Mouse (Mus musculus) stomach, postnatal 0 days (tissue): ENCODE results near the gene Gm11127. TPM values are rescaled to one million over a fixed set of nuclear protein-coding genes. Genes with fewer than 3 reads are reported as not detected.

Source experiments
- ATAC-seq: fragments of 200-750 bp; cut with Nextera tagmentation; 2 replicates; pipeline ENCODE4 v1.8.0; 2017; ENCODE audit not compliant: low FRiP score, low TSS enrichment
- DNase-seq: peaks from one replicate; pipeline ENCODE4 v3.0.0-alpha.2; 2016; ENCODE audit warnings: low spot score
- H3K27ac ChIP-seq: fragments of 300-500 bp; sonication (generic); replicated peaks from 2 replicates; pipeline ENCODE4 v1.5.1; 2014; ENCODE audit warnings: mild to moderate bottlenecking, control low read depth
- H3K27me3 ChIP-seq: fragments of 300-500 bp; sonication (generic); 2 replicates; pipeline ENCODE4 v1.6.1; 2014; ENCODE audit warnings: low read length; ENCODE audit not compliant: control insufficient read depth, insufficient read depth
- H3K36me3 ChIP-seq: fragments of 300-500 bp; sonication (generic); 2 replicates; pipeline ENCODE4 v1.6.1; 2014; ENCODE audit warnings: low read length, mixed read lengths; ENCODE audit not compliant: control insufficient read depth, insufficient read depth
- H3K4me1 ChIP-seq: fragments of 300-500 bp; sonication (generic); replicated peaks from 2 replicates; pipeline ENCODE4 v1.6.1; 2014; ENCODE audit warnings: antibody characterized with exemption; ENCODE audit not compliant: control insufficient read depth, insufficient read depth
- H3K4me2 ChIP-seq: fragments of 300-500 bp; sonication (generic); replicated peaks from 2 replicates; pipeline ENCODE4 v1.6.1; 2014; ENCODE audit warnings: low read depth, mild to moderate bottlenecking, control low read depth, moderate library complexity
- H3K4me3 ChIP-seq: fragments of 300-500 bp; sonication (generic); 2 replicates; pipeline ENCODE4 v1.5.1; 2014; ENCODE audit warnings: low read depth, low read length, control low read depth
- H3K9ac ChIP-seq: fragments of 300-500 bp; sonication (generic); 2 replicates; pipeline ENCODE4 v1.6.1; 2014; ENCODE audit warnings: mild to moderate bottlenecking, low read length, control low read depth, mixed read lengths
- H3K9me3 ChIP-seq: fragments of 300-500 bp; sonication (generic); 2 replicates; pipeline ENCODE4 v1.6.1; 2016; ENCODE audit warnings: low read length; ENCODE audit not compliant: control insufficient read depth
- CTCF ChIP-seq: IDR thresholded peaks from 2 replicates; pipeline ENCODE4 v1.5.1; 2016; ENCODE audit warnings: antibody characterized with exemption, low read depth, mild to moderate bottlenecking, moderate library complexity
- EP300 ChIP-seq: optimal IDR thresholded peaks from 2 replicates; pipeline ENCODE3; 2016; ENCODE audit warnings: antibody characterized with exemption
- WGBS: fragments of 180-500 bp; shearing (Covaris S2); extraction: QIAGEN DNeasy Blood & Tissue Kit; methylation state at CpG from one replicate; pipeline ENCODE4 v1.1.7; 2014; 5-methylcytosine and 5-hydroxymethylcytosine counted together
- polyA plus RNA-seq: library from polyadenylated mRNA; unstranded; fragments of >200 nt; fragmentation: Nextera tagmentation; extraction: Ambion mirVana; gene quantifications from 2 replicates; pipeline ENCODE4 v1.2.1, GENCODE M21; 2015

Gene Gm11127
- polyA plus RNA-seq, 1 experiment from 2014 or later = 0.08 TPM

DNA sequence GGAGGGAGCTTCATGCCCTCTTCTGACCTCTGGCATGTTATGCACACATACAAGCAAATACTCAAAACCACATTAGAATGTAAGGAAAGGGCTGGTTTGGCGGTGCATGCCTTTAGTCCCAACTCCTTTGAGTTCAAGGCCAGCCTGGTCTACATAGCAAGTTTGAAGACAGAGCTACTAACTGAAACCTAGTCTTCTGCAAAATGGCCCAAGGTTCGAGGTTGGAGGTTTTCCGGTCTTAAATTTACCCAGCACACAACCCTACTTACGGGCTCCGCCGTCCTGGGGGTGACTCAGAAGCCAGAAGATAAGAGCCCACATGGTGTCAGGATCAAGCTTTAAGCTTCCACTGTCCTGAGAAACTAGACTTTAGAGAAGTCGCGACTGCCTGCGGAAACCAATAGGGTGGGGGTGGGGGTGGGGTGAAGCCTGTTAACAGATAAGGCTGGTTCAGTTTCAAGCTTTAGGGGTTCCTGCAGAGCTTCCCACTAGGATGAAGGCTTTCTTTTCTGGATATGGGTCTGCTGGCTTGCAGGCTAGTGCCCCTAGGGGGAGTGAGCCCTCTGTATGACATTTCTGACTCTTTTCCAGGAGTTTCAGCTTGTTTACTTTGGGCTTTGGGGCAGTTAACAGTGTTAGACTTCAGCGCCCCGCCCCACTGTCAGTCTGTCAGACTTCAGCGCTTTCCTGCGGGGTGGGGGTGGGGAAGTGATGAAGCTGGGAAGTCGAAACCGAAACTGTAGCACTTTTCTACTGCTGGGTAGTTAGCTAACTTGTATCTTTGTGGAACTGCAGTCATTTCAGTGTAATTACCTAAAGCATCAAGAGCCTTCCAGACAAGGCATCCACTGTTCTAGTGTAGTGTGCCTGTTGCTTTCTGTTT, 37.7 kb downstream of the Gm11127 start, which contains the start of gene H2-T24:
Gene H2-T24 (minus strand): TSS at position 370 of the 883 bp plus-strand sequence.
- no peak within 1 kb of the TSS; the same call in 1 of the 2 replicates for H3K4me3 ChIP-seq
- ATAC-seq = peak; percentile 72
- H3K36me3 ChIP-seq = no peaks in the 10 kb centered on the region
- 29% methylated on average over 15 of the region's 15 CpGs for WGBS
- H3K27me3 ChIP-seq = no peaks in the 10 kb centered on the region
- DNase-seq = peak; percentile 60
- H3K9ac ChIP-seq = no peak within 1 kb of the TSS
- no peaks in the 10 kb centered on the region for H3K9me3 ChIP-seq
- TF ChIP-seq CTCF (peak; percentile 50), EP300 (no peak)
- peak within 1 kb of the TSS; percentile 38 for H3K4me2 ChIP-seq
- no peaks in the 10 kb centered on the region for H3K4me1 ChIP-seq
- peak within 1 kb of the TSS; percentile 9 for H3K27ac ChIP-seq

DNA sequence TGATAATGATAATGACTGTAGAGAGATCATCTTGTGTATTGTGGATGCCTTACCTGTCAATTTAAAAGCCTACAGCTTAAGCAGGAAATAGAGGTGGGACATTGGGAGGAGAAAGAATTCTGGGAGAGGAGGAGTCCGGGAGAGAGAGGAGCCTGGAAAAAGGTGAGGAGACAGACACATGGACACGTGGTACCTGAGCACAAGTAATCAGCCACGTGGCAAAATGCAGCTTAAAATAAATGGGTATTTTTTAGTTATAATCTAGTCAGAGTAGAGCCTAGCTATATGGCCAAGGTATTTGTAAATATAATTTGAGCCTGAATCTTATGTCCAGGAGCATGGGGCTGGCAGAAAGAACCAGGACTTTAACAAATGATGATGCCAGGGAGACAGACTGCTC, 38.7 kb downstream of the Gm11127 start:
- ATAC-seq = no peak
- no peak for DNase-seq
- Histone ChIP-seq H3K9ac (no peak overlapping the region), H3K4me1 (no peaks in the 10 kb centered on the region), H3K4me3 (no peak overlapping the region), H3K36me3 (peaks cover 2% of the 10 kb centered on the region; the same call in 1 of the 2 replicates), H3K9me3 (no peaks in the 10 kb centered on the region), H3K4me2 (no peak overlapping the region), H3K27ac (no peak overlapping the region), H3K27me3 (no peaks in the 10 kb centered on the region)
- WGBS = 64% methylated on average over 3 of the region's 3 CpGs
- TF ChIP-seq EP300 = no peak
- TF ChIP-seq CTCF = no peak

- no peaks in the 10 kb centered on the region for H3K9me3 ChIP-seq
- ATAC-seq (no peak), DNase-seq (no peak)
- no peak overlapping the region for H3K4me3 ChIP-seq
- 50% methylated on average over 2 of the region's 2 CpGs for WGBS
- H3K36me3 ChIP-seq = peaks cover 3% of the 10 kb centered on the region; the same call in 1 of the 2 replicates
- H3K27me3 ChIP-seq = no peaks in the 10 kb centered on the region
- H3K27ac ChIP-seq = no peak overlapping the region
- no peak overlapping the region for H3K4me2 ChIP-seq
- TF ChIP-seq CTCF (no peak), EP300 (no peak)
- H3K4me1 ChIP-seq = no peaks in the 10 kb centered on the region
- H3K9ac ChIP-seq = no peak overlapping the region
These were observed 39.2 kb downstream of the Gm11127 start for GRCm38 (mm10) chr17:36018979-36019378.

DNA sequence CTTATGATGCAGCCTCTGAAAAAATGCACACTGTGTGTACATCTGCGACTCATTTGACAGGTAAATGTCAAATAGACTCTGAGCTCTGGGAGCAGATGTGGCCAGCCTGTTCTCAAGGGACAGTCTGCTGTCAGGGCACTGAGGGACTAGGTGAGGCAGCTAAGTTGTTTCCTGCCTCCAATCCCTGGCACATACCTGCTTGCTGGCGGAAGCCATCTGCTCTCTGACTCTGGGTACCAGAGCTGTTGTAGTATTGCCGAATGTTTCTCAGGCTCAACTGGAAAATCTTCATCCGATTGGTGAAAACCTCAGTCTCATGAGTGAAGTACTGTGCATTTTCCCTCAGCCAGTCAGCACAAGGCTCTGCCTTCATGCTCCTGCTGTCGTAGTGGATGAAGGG, 41.1 kb downstream of the Gm11127 start:
- no peak for ATAC-seq
- no peak for DNase-seq
- no peak overlapping the region for H3K27ac ChIP-seq
- TF ChIP-seq CTCF (no peak), EP300 (no peak)
- no peaks in the 10 kb centered on the region for H3K9me3 ChIP-seq
- peaks cover 3% of the 10 kb centered on the region; the same call in 1 of the 2 replicates for H3K36me3 ChIP-seq
- no peak overlapping the region for H3K9ac ChIP-seq
- no peak overlapping the region for H3K4me2 ChIP-seq
- H3K4me3 ChIP-seq = no peak overlapping the region
- 85% methylated on average over 5 of the region's 5 CpGs for WGBS
- H3K27me3 ChIP-seq = no peaks in the 10 kb centered on the region
- H3K4me1 ChIP-seq = no peaks in the 10 kb centered on the region

DNA sequence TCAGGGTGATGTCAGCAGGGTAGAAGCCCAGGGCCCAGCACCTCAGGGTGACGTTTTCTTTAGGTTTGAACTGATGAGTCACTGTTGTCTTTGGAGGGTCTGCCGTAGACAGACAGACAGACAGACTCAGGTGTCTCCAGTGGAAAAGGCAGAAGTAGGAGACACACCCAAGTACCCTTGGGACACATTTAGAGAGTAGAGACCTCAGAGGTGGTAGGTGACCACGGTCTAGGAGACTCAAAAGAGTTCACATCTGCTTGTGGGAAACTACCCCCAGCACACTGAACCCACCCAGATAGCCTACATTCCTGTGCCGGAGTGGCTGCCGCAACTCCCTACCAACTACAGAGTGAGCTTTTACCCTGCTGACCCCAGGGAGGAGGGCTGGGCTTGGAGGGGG, 43.2 kb downstream of the Gm11127 start:
- no peaks in the 10 kb centered on the region for H3K4me1 ChIP-seq
- H3K27me3 ChIP-seq = no peaks in the 10 kb centered on the region
- no peak overlapping the region for H3K9ac ChIP-seq
- H3K4me2 ChIP-seq = no peak overlapping the region
- no peak overlapping the region for H3K4me3 ChIP-seq
- TF ChIP-seq EP300 (no peak), CTCF (no peak)
- no peak; the same call in 1 of the 2 replicates for ATAC-seq
- no peak overlapping the region for H3K27ac ChIP-seq
- no peaks in the 10 kb centered on the region for H3K9me3 ChIP-seq
- WGBS = 89% methylated on average over 5 of the region's 5 CpGs
- DNase-seq = no peak
- H3K36me3 ChIP-seq = peaks cover 3% of the 10 kb centered on the region; the same call in 1 of the 2 replicates

Other genes with a start within 250 kb of the Gm11127 start
- 74.8 and 79.5 TPM in 2 replicates for gene Ier3, start 236.7 kb downstream of the Gm11127 start, polyA plus RNA-seq
- 41.0 and 43.5 TPM in 2 replicates for gene Flot1, start 235.1 kb downstream of the Gm11127 start, polyA plus RNA-seq
- 251 and 296 TPM in 2 replicates for gene Tubb5, start 220.1 kb downstream of the Gm11127 start, polyA plus RNA-seq
- gene Mdc1, start 216.9 kb downstream of the Gm11127 start, polyA plus RNA-seq = 2.1 and 2.2 TPM in 2 replicates
- gene Nrm, start 197.1 kb downstream of the Gm11127 start, polyA plus RNA-seq = 27.3 and 27.4 TPM in 2 replicates
- 15.3 and 16.6 TPM in 2 replicates for gene Ppp1r18, start 192.8 kb downstream of the Gm11127 start, polyA plus RNA-seq
- 14.2 and 19.3 TPM in 2 replicates for gene Dhx16, start 178.6 kb downstream of the Gm11127 start, polyA plus RNA-seq
- gene 2310061I04Rik, start 160.9 kb downstream of the Gm11127 start, polyA plus RNA-seq = 20.5 and 21.7 TPM in 2 replicates
- gene Atat1, start 148.3 kb downstream of the Gm11127 start, polyA plus RNA-seq = 12.7 and 14.5 TPM in 2 replicates
- 80.0 and 83.4 TPM in 2 replicates for gene Mrps18b, start 142.0 kb downstream of the Gm11127 start, polyA plus RNA-seq
- 13.9 and 17.4 TPM in 2 replicates for gene Ppp1r10, start 141.9 kb downstream of the Gm11127 start, polyA plus RNA-seq
- gene Abcf1, start 88.6 kb downstream of the Gm11127 start, polyA plus RNA-seq = 54.8 and 71.5 TPM in 2 replicates
- gene Gnl1, start 78.5 kb downstream of the Gm11127 start, polyA plus RNA-seq = 24.6 and 25.1 TPM in 2 replicates
- gene Prr3, start 78.1 kb downstream of the Gm11127 start, polyA plus RNA-seq = 10.8 and 10.9 TPM in 2 replicates
- 1.0 and 1.1 TPM in 2 replicates for gene H2-T24, start 37.8 kb downstream of the Gm11127 start, polyA plus RNA-seq
- gene H2-T23, start 25.5 kb downstream of the Gm11127 start, polyA plus RNA-seq = 35.9 and 40.2 TPM in 2 replicates
- 18.9 and 21.0 TPM in 2 replicates for gene H2-T22, start 15.6 kb downstream of the Gm11127 start, polyA plus RNA-seq
- not detected in 2 replicates for gene Gm6034, start 15.4 kb downstream of the Gm11127 start, polyA plus RNA-seq
- not detected in 2 replicates for gene Gm19684, start 63.3 kb upstream of the Gm11127 start, polyA plus RNA-seq
- not detected in 2 replicates for gene Gm7030, start 71.1 kb upstream of the Gm11127 start, polyA plus RNA-seq
- gene Gm8909, start 110.2 kb upstream of the Gm11127 start, polyA plus RNA-seq = 0.16 and 0.22 TPM in 2 replicates
- 0.04 TPM in 1 of 2 replicates, not detected in the other for gene H2-T3, start 131.9 kb upstream of the Gm11127 start, polyA plus RNA-seq
- 126 TPM in 2 replicates for gene Rpp21, start 199.7 kb upstream of the Gm11127 start, polyA plus RNA-seq
- 6.2 and 6.5 TPM in 2 replicates for gene Trim39, start 213.9 kb upstream of the Gm11127 start, polyA plus RNA-seq
- not detected in 2 replicates for gene H2-M10.2, start 228.1 kb upstream of the Gm11127 start, polyA plus RNA-seq